ENCODE assay signal across 15 mouse cellular contexts in genomic region chr14:118426562-118426961, GRCm38 (mm10).
"Had no signal": no experiment of that assay in that cellular context is flagged by ENCODE, and none has a peak within 500 bp of the region (broad histone marks: within the 10 kb centered on the region; RNA-seq: fewer than 3 reads in every experiment).

No protein-coding gene starts in this region.

- DNase-seq: retina, postnatal 1 day; right cerebral cortex, adult 18-20 months; right cerebral cortex, postnatal 14 days; right cerebral cortex, postnatal 25 days; spleen, adult 18-20 months; thymus, adult 18-20 months; thymus, adult 2 months; thymus, postnatal 14 days; thymus, postnatal 25 days; thymus, postnatal 36 days; thymus, postnatal 4 days had no signal

- H3K4me1 ChIP-seq: stomach, embryonic 15.5 days had no signal

- H3K27me3 ChIP-seq: neural tube, embryonic 15.5 days; stomach, embryonic 15.5 days had no signal

- H3K27ac ChIP-seq: neural tube, embryonic 13.5 days; neural tube, embryonic 15.5 days; stomach, embryonic 15.5 days; stomach, postnatal 0 days had no signal

- H3K9ac ChIP-seq: neural tube, embryonic 13.5 days; neural tube, embryonic 15.5 days; stomach, embryonic 15.5 days had no signal

- H3K4me2 ChIP-seq: neural tube, embryonic 13.5 days; neural tube, embryonic 15.5 days; stomach, embryonic 15.5 days had no signal

- H3K9me3 ChIP-seq: neural tube, embryonic 13.5 days; neural tube, embryonic 15.5 days; stomach, embryonic 15.5 days had no signal

- H3K36me3 ChIP-seq: neural tube, embryonic 13.5 days; neural tube, embryonic 15.5 days; stomach, embryonic 15.5 days had no signal

- H3K4me3 ChIP-seq: neural tube, embryonic 13.5 days; neural tube, embryonic 15.5 days; stomach, embryonic 15.5 days had no signal
